Mouse (Mus musculus): ENCODE results near the gene Ccnk.

The Ccnk gene

DNA sequence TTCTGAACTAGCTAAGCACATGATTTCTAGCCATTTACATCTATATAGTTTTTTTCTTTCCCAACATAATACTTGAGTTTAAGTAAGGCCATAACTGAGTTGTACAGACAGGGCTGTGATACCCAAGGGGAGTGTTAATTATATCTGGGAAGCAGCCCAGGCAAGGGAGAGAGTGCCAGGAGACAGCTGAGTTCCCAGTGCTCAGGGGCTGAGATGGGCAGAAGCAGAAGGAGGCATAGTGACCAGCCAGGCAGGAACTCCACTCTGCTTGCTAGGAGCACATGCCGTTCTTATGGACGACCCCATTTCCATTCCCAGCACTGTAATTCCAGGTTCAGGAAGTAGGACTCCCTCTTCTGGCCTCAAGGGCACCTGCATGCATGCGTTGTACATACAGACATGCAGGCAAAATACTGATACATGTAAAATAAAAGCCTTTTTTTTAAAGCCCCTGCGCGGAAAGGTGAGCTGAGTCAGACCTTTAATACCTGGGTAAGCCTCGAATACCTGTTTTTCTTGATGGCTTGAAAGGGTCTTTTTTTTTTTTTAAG lies 8.2 kb downstream of the Ccnk start:
- DNase-seq (ENCODE audit: low spot score in 2 of 2) = no peak

- no peak for DNase-seq (ENCODE audit: low spot score in 2 of 2)
These were observed 14.5 kb downstream of the Ccnk start for GRCm38 (mm10) chr12:108193878-108194277.

- no peak for DNase-seq (ENCODE audit: low spot score in 2 of 2)
These were observed 16.4 kb downstream of the Ccnk start for GRCm38 (mm10) chr12:108195761-108196160.

DNA sequence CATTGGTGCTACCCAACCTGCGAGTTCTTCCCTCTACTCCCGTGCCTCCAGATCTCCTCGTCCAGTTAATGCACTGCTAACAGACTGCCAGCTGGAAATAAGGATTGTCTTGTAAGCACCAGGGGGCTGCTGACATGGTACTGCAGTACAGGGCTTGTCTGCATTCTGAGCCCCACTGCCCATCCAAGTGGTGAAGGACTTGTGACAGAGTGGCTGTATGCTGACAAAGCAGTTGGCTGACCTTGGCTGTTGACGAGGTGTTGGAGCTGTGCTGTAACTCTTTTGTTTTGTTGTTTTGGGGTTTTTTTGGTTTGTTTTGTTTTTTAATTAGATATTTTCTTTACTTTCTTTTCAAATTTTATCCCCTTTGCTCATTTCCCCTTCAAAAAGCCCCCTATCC lies 19.1 kb downstream of the Ccnk start:
- DNase-seq (ENCODE audit: low spot score in 2 of 2) = no peak

GRCm38 (mm10) chr12:108200094-108200493 lies 20.7 kb downstream of the Ccnk start:
- no peak for DNase-seq (ENCODE audit: low spot score in 2 of 2)

GRCm38 (mm10) chr12:108203895-108204294 lies 24.5 kb downstream of the Ccnk start:
- no peak for DNase-seq (ENCODE audit: low spot score in 2 of 2)

DNA sequence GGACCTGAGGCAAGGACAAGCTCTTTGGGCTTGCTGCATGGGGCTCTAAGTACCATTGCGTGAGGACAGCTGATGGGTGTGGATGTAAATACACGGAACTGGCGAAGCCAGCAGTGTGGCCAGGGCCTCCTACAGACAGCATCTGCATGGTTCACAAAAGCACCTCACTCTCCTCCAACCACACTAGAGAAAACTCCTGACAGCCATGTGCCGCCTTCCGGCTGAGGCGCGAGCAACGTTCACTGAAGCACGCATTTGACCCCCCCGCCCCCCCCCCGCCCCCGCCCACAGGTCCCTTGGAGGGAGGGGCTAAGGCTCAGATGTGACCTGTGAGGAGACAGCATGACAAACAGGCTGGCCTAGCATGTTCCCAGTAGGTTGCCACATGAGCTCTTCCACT lies 25.6 kb downstream of the Ccnk start:
- DNase-seq (ENCODE audit: low spot score in 2 of 2) = no peak

- peak; percentile 71 to 80 for DNase-seq (ENCODE audit: low spot score in 2 of 2)
These were observed 27.3 kb downstream of the Ccnk start for GRCm38 (mm10) chr12:108206641-108207040.

GRCm38 (mm10) chr12:108208216-108208615 lies 28.8 kb downstream of the Ccnk start:
- DNase-seq (ENCODE audit: low spot score in 2 of 2) = no peak

DNA sequence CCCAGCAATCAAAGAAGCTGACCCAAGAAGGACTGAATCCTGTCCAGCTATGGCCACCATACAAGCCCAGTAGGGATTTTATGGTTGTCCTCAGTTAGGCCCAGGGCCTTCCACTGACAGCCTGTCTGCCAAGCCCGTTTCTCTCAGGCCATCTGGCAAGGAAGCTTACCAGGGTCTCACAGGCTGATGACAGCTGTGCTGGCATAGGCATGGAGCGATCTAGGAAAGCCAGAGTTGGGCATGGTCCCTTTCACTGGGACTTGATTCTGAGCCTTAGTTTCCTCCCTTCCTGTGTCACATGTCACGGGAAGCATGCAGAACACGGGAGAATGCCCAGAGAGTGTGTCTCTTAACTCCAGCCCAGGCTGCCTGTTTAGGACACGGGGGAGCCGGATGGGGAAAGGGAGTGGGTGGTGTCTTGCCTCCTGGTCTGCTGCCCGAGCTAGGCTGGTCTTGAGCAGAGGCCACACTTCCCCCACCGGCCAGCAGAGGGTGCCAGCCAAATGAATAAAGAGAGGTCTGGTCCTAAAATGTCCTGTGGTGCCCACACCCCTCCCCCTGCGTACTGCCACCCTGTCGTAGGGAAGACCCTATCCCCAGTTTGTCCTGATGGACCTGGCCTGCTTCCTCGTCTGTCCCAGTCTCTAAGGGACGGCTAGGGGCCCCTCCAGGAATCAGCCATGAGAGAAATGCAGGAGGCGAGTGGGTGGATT lies 29.5 kb downstream of the Ccnk start:
- DNase-seq (ENCODE audit: low spot score in 2 of 2) = peak; percentile 62 to 72

DNA sequence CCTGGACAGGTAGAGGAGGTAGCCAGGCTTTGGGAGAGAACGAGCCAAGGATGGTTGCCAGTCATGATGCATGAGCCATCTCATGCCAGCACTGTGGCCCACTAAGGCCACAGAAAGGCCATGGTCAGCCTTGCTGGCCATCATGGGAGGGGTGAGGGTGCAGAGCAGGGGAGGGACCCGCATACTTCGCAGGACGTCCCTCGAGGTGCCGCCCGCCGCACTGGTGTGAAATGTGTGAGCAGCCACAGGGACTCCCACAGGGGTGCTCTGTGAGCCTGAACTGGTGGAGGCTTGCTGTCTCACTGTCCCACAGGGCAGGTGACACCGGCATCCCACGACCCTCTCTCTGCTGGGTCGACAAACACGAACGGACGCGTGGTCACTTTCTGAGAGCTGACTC lies 31.2 kb downstream of the Ccnk start:
- no peak for DNase-seq (ENCODE audit: low spot score in 2 of 2)

- no peak for DNase-seq (ENCODE audit: low spot score in 2 of 2)
These were observed 32.7 kb downstream of the Ccnk start for GRCm38 (mm10) chr12:108212071-108212470.

GRCm38 (mm10) chr12:108212476-108212875 lies 33.1 kb downstream of the Ccnk start:
- DNase-seq (ENCODE audit: low spot score in 2 of 2) = no peak

- no peak for DNase-seq (ENCODE audit: low spot score in 2 of 2)
These were observed 34.0 kb downstream of the Ccnk start for GRCm38 (mm10) chr12:108213090-108214041.

- DNase-seq (ENCODE audit: low spot score in 2 of 2) = no peak
These were observed 35.7 kb downstream of the Ccnk start for GRCm38 (mm10) chr12:108215090-108215489.

GRCm38 (mm10) chr12:108216611-108217370 lies 37.4 kb downstream of the Ccnk start:
- DNase-seq (ENCODE audit: low spot score in 2 of 2) = no peak

DNA sequence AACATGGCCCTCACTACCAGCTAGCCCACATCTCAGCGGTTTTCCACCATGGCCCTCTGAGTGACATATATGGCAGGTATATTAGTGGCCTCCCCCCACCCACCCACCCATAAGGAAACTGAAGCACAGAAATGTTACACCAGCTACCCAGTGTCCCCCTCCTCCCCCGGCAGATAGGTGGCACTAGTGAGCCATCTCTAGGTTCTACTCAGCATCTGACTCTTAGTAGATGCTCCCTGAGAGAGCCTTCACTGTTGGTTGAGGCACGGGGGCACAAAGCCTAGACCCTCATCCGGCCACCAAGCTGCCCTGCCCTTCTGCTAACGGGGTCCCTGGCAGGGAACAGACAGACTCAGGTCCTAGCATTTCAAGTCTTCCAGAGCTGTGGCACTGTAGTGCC lies 38.2 kb downstream of the Ccnk start:
- peak in 1 of 2 experiments; percentile 53 for DNase-seq (ENCODE audit: low spot score in 2 of 2)

GRCm38 (mm10) chr12:108219163-108219562 lies 39.8 kb downstream of the Ccnk start:
- DNase-seq (ENCODE audit: low spot score in 2 of 2) = peak in 1 of 2 experiments; percentile 36

- DNase-seq (ENCODE audit: low spot score in 2 of 2) = no peak
These were observed 40.6 kb downstream of the Ccnk start for GRCm38 (mm10) chr12:108219825-108220616.

- DNase-seq (ENCODE audit: low spot score in 2 of 2) = no peak
These were observed 41.2 kb downstream of the Ccnk start for GRCm38 (mm10) chr12:108220621-108221020.

DNA sequence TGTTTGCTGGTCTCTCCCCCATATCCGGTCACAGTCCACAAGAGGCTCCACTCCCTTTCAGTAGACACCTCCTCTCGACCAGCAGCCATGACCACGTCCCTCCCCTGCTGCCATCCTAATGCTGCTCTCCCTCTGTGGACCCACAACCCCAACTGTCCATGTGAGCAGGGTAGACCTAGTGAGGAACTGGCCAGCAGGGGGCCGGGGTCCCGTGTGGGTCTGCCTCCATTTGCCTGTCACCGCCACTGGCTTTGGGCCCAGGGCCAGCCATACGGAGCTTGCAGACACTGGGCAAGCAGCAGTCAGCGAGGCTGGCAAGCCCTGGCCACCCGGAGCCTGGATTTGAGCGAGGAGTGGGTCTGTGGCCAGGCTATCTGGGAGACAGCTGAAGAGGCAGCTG lies 41.8 kb downstream of the Ccnk start:
- DNase-seq (ENCODE audit: low spot score in 2 of 2) = no peak
